Mouse (Mus musculus) forebrain, embryonic 16.5 days (tissue): Measurements from ENCODE around the gene Vmac. TPM values are rescaled to one million over a fixed set of nuclear protein-coding genes. Genes with fewer than 3 reads are reported as not detected.

ENCODE experiments used
- ATAC-seq: fragments of 200-750 bp; cut with Nextera tagmentation; 2 replicates; pipeline ENCODE4 v1.8.0; 2017; ENCODE audit warnings: mild to moderate bottlenecking, moderate library complexity
- H3K27ac ChIP-seq: fragments of 300-500 bp; sonication (generic); 2 replicates; pipeline ENCODE4 v1.5.1; 2014; ENCODE audit warnings: low read length, control low read depth
- H3K27me3 ChIP-seq: fragments of 300-500 bp; sonication (generic); replicated peaks from 2 replicates; pipeline ENCODE4 v1.6.1; 2014; ENCODE audit warnings: low read length; ENCODE audit not compliant: control insufficient read depth, insufficient read depth
- H3K36me3 ChIP-seq: fragments of 300-500 bp; sonication (generic); 2 replicates; pipeline ENCODE4 v1.6.1; 2014; ENCODE audit not compliant: control insufficient read depth, insufficient read depth
- H3K4me1 ChIP-seq: fragments of 300-500 bp; sonication (generic); replicated peaks from 2 replicates; pipeline ENCODE4 v1.6.1; 2014; ENCODE audit warnings: low read length; ENCODE audit not compliant: control insufficient read depth, insufficient read depth
- H3K4me2 ChIP-seq: fragments of 300-500 bp; sonication (generic); 2 replicates; pipeline ENCODE4 v1.6.1; 2014; ENCODE audit warnings: mild to moderate bottlenecking, low read length, control low read depth
- H3K4me3 ChIP-seq: fragments of 300-500 bp; sonication (generic); replicated peaks from 2 replicates; pipeline ENCODE4 v1.5.1; 2014; ENCODE audit warnings: mild to moderate bottlenecking, low read length, control low read depth
- H3K9ac ChIP-seq: fragments of 300-500 bp; sonication (generic); replicated peaks from 2 replicates; pipeline ENCODE4 v1.6.1; 2014; ENCODE audit warnings: low read depth, low read length, control low read depth
- H3K9me3 ChIP-seq: fragments of 300-500 bp; sonication (generic); 2 replicates; pipeline ENCODE4 v1.6.1; 2016; ENCODE audit warnings: low read length; ENCODE audit not compliant: control insufficient read depth
- WGBS: fragments of 180-500 bp; shearing (Covaris S2); extraction: QIAGEN DNeasy Blood & Tissue Kit; methylation state at CpG from one replicate; pipeline ENCODE4 v1.1.7; 2014; 5-methylcytosine and 5-hydroxymethylcytosine counted together
- polyA plus RNA-seq: library from polyadenylated mRNA; unstranded; fragments of >200 nt; fragmentation: Nextera tagmentation; extraction: Ambion mirVana; gene quantifications from 2 replicates; pipeline ENCODE4 v1.2.1, GENCODE M21; 2015

Gene Vmac
- polyA plus RNA-seq, 1 experiment from 2014 or later = 20.6 TPM

DNA sequence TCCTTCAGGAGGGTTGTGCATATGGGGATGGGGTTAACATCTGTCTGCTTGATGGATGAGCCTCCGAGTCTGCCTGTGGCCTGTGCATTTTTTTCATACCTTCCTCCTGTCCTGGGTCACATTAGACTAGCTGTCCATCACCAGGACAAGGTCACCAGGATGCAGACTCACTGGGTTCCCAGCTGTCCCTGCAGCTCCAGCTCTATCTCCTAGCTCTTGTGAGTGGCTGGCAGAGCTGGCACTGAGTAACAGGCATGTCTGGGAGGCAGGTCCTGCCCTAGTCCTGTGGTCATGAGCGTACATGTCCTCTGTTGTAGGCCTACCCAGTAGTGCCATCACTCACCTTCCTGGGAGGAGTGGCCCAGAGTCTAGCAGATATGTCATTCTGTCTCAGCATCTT is 17.4 kb downstream of the Vmac start:
- H3K27ac ChIP-seq = no peak overlapping the region
- H3K36me3 ChIP-seq = peaks cover 36% of the 10 kb centered on the region
- H3K4me3 ChIP-seq = no peak overlapping the region
- H3K9me3 ChIP-seq = no peaks in the 10 kb centered on the region
- no peak overlapping the region for H3K9ac ChIP-seq
- H3K4me1 ChIP-seq = no peaks in the 10 kb centered on the region
- H3K4me2 ChIP-seq = no peak overlapping the region
- WGBS = 92% methylated on average over 2 of the region's 2 CpGs
- H3K27me3 ChIP-seq = no peaks in the 10 kb centered on the region
- ATAC-seq = no peak

GRCm38 (mm10) chr17:56693851-56694310 is 23.9 kb downstream of the Vmac start:
- Histone ChIP-seq H3K4me3 (no peak overlapping the region), H3K9ac (0 out of 2 replicates have a peak overlapping the region, but pooled peaks have one; percentile 5)
- WGBS = 18% methylated on average over 6 of the region's 6 CpGs

DNA sequence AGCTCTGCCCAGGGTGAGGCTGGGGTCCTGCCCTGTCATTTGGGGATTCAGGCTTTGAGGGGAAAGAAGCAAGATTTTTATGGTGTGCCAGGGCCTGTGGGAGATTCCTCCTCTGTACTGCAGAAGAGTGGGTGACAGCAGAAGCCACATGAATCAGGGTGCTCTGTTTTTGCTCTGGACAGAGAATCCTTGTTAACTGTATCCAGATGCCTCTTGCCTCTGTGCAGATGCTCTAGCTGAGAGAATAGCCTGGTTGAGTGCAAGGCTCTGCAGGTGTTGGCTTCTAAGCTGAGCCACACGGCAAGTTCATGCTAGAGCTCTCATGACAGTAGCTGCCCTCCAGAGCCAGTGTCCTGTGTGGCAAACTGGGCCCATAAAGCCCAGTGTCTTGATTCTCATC is 24.4 kb downstream of the Vmac start:
- Histone ChIP-seq H3K4me1 (peaks cover 18% of the 10 kb centered on the region), H3K9ac (0 out of 2 replicates have a peak overlapping the region, but pooled peaks have one; percentile 5), H3K27me3 (no peaks in the 10 kb centered on the region), H3K4me2 (no peak overlapping the region), H3K27ac (peak overlapping the region; percentile 53), H3K9me3 (no peaks in the 10 kb centered on the region), H3K4me3 (no peak overlapping the region), H3K36me3 (peaks cover 7% of the 10 kb centered on the region; the same call in 1 of the 2 replicates)
- ATAC-seq = no peak
- 26% methylated on average over 1 of the region's 1 CpGs for WGBS

More at GRCm38 (mm10) chr17:56693851-56694310, 23.9 kb downstream of the Vmac start:
- ATAC-seq = peak; percentile 85
- peaks cover 18% of the 10 kb centered on the region for H3K4me1 ChIP-seq
- H3K9me3 ChIP-seq = no peaks in the 10 kb centered on the region
- peaks cover 7% of the 10 kb centered on the region for H3K36me3 ChIP-seq
- peak overlapping the region; percentile 53; the same call in 1 of the 2 replicates for H3K27ac ChIP-seq
- no peaks in the 10 kb centered on the region for H3K27me3 ChIP-seq
- no peak overlapping the region for H3K4me2 ChIP-seq

GRCm38 (mm10) chr17:56688689-56689088 is 29.1 kb downstream of the Vmac start:
- Histone ChIP-seq H3K27me3 (no peaks in the 10 kb centered on the region), H3K9ac (no peak overlapping the region), H3K4me3 (no peak overlapping the region), H3K27ac (no peak overlapping the region), H3K4me1 (peaks cover 9% of the 10 kb centered on the region), H3K4me2 (no peak overlapping the region), H3K9me3 (no peaks in the 10 kb centered on the region), H3K36me3 (0 out of 2 replicates have a peak, but pooled peaks cover 4% of the 10 kb centered on the region)
- 90% methylated on average over 2 of the region's 2 CpGs for WGBS
- no peak for ATAC-seq

DNA sequence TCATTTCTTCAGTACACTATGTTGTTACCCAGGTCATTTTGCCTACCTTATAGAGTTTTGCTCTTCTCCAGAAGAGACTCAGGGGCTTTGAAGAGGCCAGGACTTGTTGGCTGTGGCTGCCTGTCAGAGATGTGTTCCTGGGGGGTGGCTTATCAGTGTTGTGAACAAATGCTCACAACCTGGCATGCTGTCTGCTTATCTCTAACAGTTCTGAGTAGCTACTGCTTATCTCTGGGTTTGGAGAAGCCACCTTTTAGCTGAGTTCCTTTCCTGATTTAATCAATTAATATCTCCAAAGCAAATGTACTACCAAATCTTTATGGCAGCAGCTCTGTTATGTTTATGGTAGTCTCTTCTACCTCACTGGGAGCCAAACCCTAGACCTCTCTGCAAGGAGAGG is 29.8 kb downstream of the Vmac start:
- Histone ChIP-seq H3K9me3 (no peaks in the 10 kb centered on the region), H3K36me3 (0 out of 2 replicates have a peak, but pooled peaks cover 4% of the 10 kb centered on the region), H3K4me1 (peaks cover 3% of the 10 kb centered on the region)

DNA sequence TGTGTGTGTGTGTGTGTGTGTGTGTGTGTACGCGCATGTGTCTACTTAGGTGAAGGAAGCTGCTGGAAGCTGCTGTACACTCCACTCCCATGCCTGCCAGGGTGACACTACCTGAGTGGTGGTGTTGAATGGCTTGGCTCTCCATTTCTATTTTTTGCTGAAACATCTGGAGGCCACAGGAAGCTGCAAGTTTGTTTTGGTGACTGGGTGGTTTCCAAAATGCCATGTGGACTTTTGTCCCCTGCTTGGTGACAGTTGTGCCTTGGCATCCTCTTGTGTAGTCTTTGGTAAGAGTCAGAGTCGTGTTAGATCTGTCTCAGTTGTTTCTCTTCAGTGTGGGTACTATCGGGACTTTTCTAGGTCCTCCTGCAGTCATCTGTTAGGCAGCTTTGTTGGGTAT is 31.0 kb downstream of the Vmac start:
- no peaks in the 10 kb centered on the region for H3K9me3 ChIP-seq
- H3K4me1 ChIP-seq = peaks cover 2% of the 10 kb centered on the region
- 96% methylated on average over 4 of the region's 4 CpGs for WGBS
- 0 out of 2 replicates have a peak, but pooled peaks cover 4% of the 10 kb centered on the region for H3K36me3 ChIP-seq
- no peak overlapping the region for H3K27ac ChIP-seq
- no peak overlapping the region for H3K9ac ChIP-seq
- no peak overlapping the region for H3K4me2 ChIP-seq
- ATAC-seq = no peak
- H3K4me3 ChIP-seq = no peak overlapping the region
- H3K27me3 ChIP-seq = no peaks in the 10 kb centered on the region

More for the DNA sequence above, 29.8 kb downstream of the Vmac start:
- no peak for ATAC-seq
- no peaks in the 10 kb centered on the region for H3K27me3 ChIP-seq
- H3K27ac ChIP-seq = no peak overlapping the region
- H3K9ac ChIP-seq = no peak overlapping the region
- no peak overlapping the region for H3K4me2 ChIP-seq
- H3K4me3 ChIP-seq = no peak overlapping the region

GRCm38 (mm10) chr17:56684649-56685048 is 33.2 kb downstream of the Vmac start:
- Histone ChIP-seq H3K4me3 (no peak overlapping the region), H3K9ac (no peak overlapping the region)
- 83% methylated on average over 2 of the region's 2 CpGs for WGBS

DNA sequence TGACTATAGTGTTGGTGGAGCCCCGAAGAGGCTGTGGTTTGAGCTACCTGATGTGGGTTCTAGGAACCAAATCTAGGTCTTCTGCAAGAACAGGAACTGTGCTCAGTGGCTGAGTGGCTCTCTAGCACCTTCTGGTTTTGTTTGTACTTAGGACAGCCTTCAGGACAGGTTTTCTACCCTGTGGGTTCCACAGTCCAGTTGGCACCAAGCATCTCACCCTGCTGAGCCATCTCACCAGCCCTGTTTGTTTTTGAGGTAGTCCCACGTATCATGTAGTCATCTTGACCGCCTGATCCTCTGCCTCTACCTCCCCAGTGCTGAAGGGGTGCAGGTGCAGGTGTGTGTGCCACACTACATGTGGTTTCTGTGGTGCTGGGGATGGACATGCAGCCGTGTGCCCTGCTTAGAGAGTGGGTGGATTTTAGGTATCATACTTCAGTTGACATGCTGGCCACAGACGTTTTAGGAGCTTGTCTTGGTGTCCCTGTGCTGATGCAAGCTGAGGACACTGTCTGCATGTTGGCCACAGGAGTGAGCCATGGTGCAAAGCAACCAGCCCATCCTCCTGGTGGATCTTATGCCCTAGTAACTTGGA is 34.2 kb downstream of the Vmac start:
- H3K4me1 ChIP-seq = no peaks in the 10 kb centered on the region; the same call in none of the 2 replicates
- no peaks in the 10 kb centered on the region for H3K9me3 ChIP-seq
- no peak overlapping the region for H3K9ac ChIP-seq
- H3K36me3 ChIP-seq = peaks cover 7% of the 10 kb centered on the region; the same call in 1 of the 2 replicates
- no peak overlapping the region for H3K27ac ChIP-seq
- H3K27me3 ChIP-seq = no peaks in the 10 kb centered on the region
- ATAC-seq = no peak
- 89% methylated on average over 5 of the region's 5 CpGs for WGBS
- H3K4me2 ChIP-seq = no peak overlapping the region
- no peak overlapping the region for H3K4me3 ChIP-seq

More at GRCm38 (mm10) chr17:56684649-56685048, 33.2 kb downstream of the Vmac start:
- H3K9me3 ChIP-seq = no peaks in the 10 kb centered on the region
- H3K4me1 ChIP-seq = no peaks in the 10 kb centered on the region; the same call in none of the 2 replicates
- H3K4me2 ChIP-seq = no peak overlapping the region
- no peak for ATAC-seq
- peaks cover 7% of the 10 kb centered on the region; the same call in 1 of the 2 replicates for H3K36me3 ChIP-seq
- no peaks in the 10 kb centered on the region for H3K27me3 ChIP-seq
- no peak overlapping the region for H3K27ac ChIP-seq

GRCm38 (mm10) chr17:56682880-56683279 is 34.9 kb downstream of the Vmac start:
- H3K9ac ChIP-seq = no peak overlapping the region
- no peaks in the 10 kb centered on the region for H3K9me3 ChIP-seq
- H3K4me2 ChIP-seq = no peak overlapping the region
- H3K27me3 ChIP-seq = no peaks in the 10 kb centered on the region
- WGBS = 83% methylated on average over 3 of the region's 3 CpGs
- H3K27ac ChIP-seq = no peak overlapping the region
- peaks cover 7% of the 10 kb centered on the region; the same call in 1 of the 2 replicates for H3K36me3 ChIP-seq
- no peaks in the 10 kb centered on the region; the same call in none of the 2 replicates for H3K4me1 ChIP-seq
- no peak for ATAC-seq
- no peak overlapping the region for H3K4me3 ChIP-seq
